Mouse (Mus musculus): ENCODE results near the gene Il12rb1. TPM values are rescaled to one million over a fixed set of nuclear protein-coding genes. Genes with fewer than 3 reads are reported as not detected.

The Il12rb1 gene
- polyA plus RNA-seq, 1 experiment, result 0.11 TPM

- DNase-seq (ENCODE audit: low read depth), result peak; percentile 62
- TF ChIP-seq POLR2A (IDR thresholded peaks at IDR 0.05; ENCODE audit: borderline replicate concordance, extremely low read depth, insufficient read depth, insufficient read length, poor library complexity, severe bottlenecking), result no peak
- TF ChIP-seq CTCF (IDR thresholded peaks at IDR 0.05; ENCODE audit: borderline replicate concordance, extremely low read depth, insufficient read depth, insufficient read length), result no peak
Measured at GRCm38 (mm10) chr8:70857516-70857915, 49.3 kb downstream of the Il12rb1 start.

GRCm38 (mm10) chr8:70862824-70863641, 54.8 kb downstream of the Il12rb1 start, which contains the start of gene Kcnn1:
Kcnn1 (minus strand) TSS chr8:70863258.
- DNase-seq (ENCODE audit: low read depth), result peak; percentile 55
- TF ChIP-seq POLR2A (IDR thresholded peaks at IDR 0.05; ENCODE audit: borderline replicate concordance, extremely low read depth, insufficient read depth, insufficient read length, poor library complexity, severe bottlenecking) (no peak), CTCF (IDR thresholded peaks at IDR 0.05; ENCODE audit: borderline replicate concordance, extremely low read depth, insufficient read depth, insufficient read length) (peak; percentile 48; the same call in 1 of the 2 replicates)

- TF ChIP-seq POLR2A (IDR thresholded peaks at IDR 0.05; ENCODE audit: borderline replicate concordance, extremely low read depth, insufficient read depth, insufficient read length, poor library complexity, severe bottlenecking) (peak; percentile 25; the same call in 1 of the 2 replicates), CTCF (IDR thresholded peaks at IDR 0.05; ENCODE audit: borderline replicate concordance, extremely low read depth, insufficient read depth, insufficient read length) (no peak)
- DNase-seq (ENCODE audit: low read depth), result peak; percentile 82
Measured at GRCm38 (mm10) chr8:70863956-70864711, 55.9 kb downstream of the Il12rb1 start.

GRCm38 (mm10) chr8:70864712-70865221, 56.5 kb downstream of the Il12rb1 start:
- DNase-seq (ENCODE audit: low read depth), result peak; percentile 65
- TF ChIP-seq POLR2A (IDR thresholded peaks at IDR 0.05; ENCODE audit: borderline replicate concordance, extremely low read depth, insufficient read depth, insufficient read length, poor library complexity, severe bottlenecking), result 0 out of 2 replicates have a peak, but pooled peaks have one; percentile 4
- no peak for TF ChIP-seq CTCF (IDR thresholded peaks at IDR 0.05; ENCODE audit: borderline replicate concordance, extremely low read depth, insufficient read depth, insufficient read length)

GRCm38 (mm10) chr8:70865350-70866000, 57.2 kb downstream of the Il12rb1 start:
- DNase-seq (ENCODE audit: low read depth), result peak; percentile 100
- TF ChIP-seq POLR2A (IDR thresholded peaks at IDR 0.05; ENCODE audit: borderline replicate concordance, extremely low read depth, insufficient read depth, insufficient read length, poor library complexity, severe bottlenecking) (peak; percentile 64; the same call in 1 of the 2 replicates), CTCF (IDR thresholded peaks at IDR 0.05; ENCODE audit: borderline replicate concordance, extremely low read depth, insufficient read depth, insufficient read length) (no peak)

GRCm38 (mm10) chr8:70866001-70866520, 57.8 kb downstream of the Il12rb1 start:
- DNase-seq (ENCODE audit: low read depth), result no peak
- TF ChIP-seq POLR2A (IDR thresholded peaks at IDR 0.05; ENCODE audit: borderline replicate concordance, extremely low read depth, insufficient read depth, insufficient read length, poor library complexity, severe bottlenecking) (no peak), CTCF (IDR thresholded peaks at IDR 0.05; ENCODE audit: borderline replicate concordance, extremely low read depth, insufficient read depth, insufficient read length) (no peak)

- no peak for DNase-seq (ENCODE audit: low read depth)
Measured at GRCm38 (mm10) chr8:70866566-70866965, 58.3 kb downstream of the Il12rb1 start.

GRCm38 (mm10) chr8:70868559-70869198, 60.4 kb downstream of the Il12rb1 start:
- TF ChIP-seq POLR2A (IDR thresholded peaks at IDR 0.05; ENCODE audit: borderline replicate concordance, extremely low read depth, insufficient read depth, insufficient read length, poor library complexity, severe bottlenecking), result no peak
- TF ChIP-seq CTCF (IDR thresholded peaks at IDR 0.05; ENCODE audit: borderline replicate concordance, extremely low read depth, insufficient read depth, insufficient read length), result no peak
- peak; percentile 53 for DNase-seq (ENCODE audit: low read depth)

More at GRCm38 (mm10) chr8:70866566-70866965, 58.3 kb downstream of the Il12rb1 start:
- TF ChIP-seq POLR2A (IDR thresholded peaks at IDR 0.05; ENCODE audit: borderline replicate concordance, extremely low read depth, insufficient read depth, insufficient read length, poor library complexity, severe bottlenecking), result no peak
- TF ChIP-seq CTCF (IDR thresholded peaks at IDR 0.05; ENCODE audit: borderline replicate concordance, extremely low read depth, insufficient read depth, insufficient read length), result no peak

GRCm38 (mm10) chr8:70869199-70869571, 60.9 kb downstream of the Il12rb1 start:
- TF ChIP-seq CTCF (IDR thresholded peaks at IDR 0.05; ENCODE audit: borderline replicate concordance, extremely low read depth, insufficient read depth, insufficient read length), result no peak
- no peak for TF ChIP-seq POLR2A (IDR thresholded peaks at IDR 0.05; ENCODE audit: borderline replicate concordance, extremely low read depth, insufficient read depth, insufficient read length, poor library complexity, severe bottlenecking)

GRCm38 (mm10) chr8:70869601-70870041, 61.4 kb downstream of the Il12rb1 start:
- TF ChIP-seq CTCF (IDR thresholded peaks at IDR 0.05; ENCODE audit: borderline replicate concordance, extremely low read depth, insufficient read depth, insufficient read length) (peak; percentile 90), POLR2A (IDR thresholded peaks at IDR 0.05; ENCODE audit: borderline replicate concordance, extremely low read depth, insufficient read depth, insufficient read length, poor library complexity, severe bottlenecking) (no peak)
- peak; percentile 90 for DNase-seq (ENCODE audit: low read depth)

More at GRCm38 (mm10) chr8:70869199-70869571, 60.9 kb downstream of the Il12rb1 start:
- DNase-seq (ENCODE audit: low read depth), result no peak

Other genes with a start within 250 kb of the Il12rb1 start
- gene Isyna1, start 214.1 kb upstream of the Il12rb1 start, polyA plus RNA-seq (2012; rRNA removed), result 165 and 231 TPM in 2 replicates
- gene Ssbp4, start 199.6 kb upstream of the Il12rb1 start, polyA plus RNA-seq (2012; rRNA removed), result 202 and 236 TPM in 2 replicates
- 1.4 TPM in 2 replicates for gene Lrrc25, start 192.3 kb upstream of the Il12rb1 start, polyA plus RNA-seq (2012; rRNA removed)
- 0.23 and 0.26 TPM in 2 replicates for gene Gdf15, start 176.0 kb upstream of the Il12rb1 start, polyA plus RNA-seq (2012; rRNA removed)
- 80.8 and 83.7 TPM in 2 replicates for gene Pgpep1, start 148.1 kb upstream of the Il12rb1 start, polyA plus RNA-seq (2012; rRNA removed)
- 159 and 208 TPM in 2 replicates for gene Lsm4, start 135.2 kb upstream of the Il12rb1 start, polyA plus RNA-seq (2012; rRNA removed)
- gene Jund, start 109.5 kb upstream of the Il12rb1 start, polyA plus RNA-seq (2012; rRNA removed), result 281 and 291 TPM in 2 replicates
- gene Iqcn, start 105.0 kb upstream of the Il12rb1 start, polyA plus RNA-seq (2012; rRNA removed), result 0.10 and 0.23 TPM in 2 replicates
- gene Gm3336, start 89.9 kb upstream of the Il12rb1 start, polyA plus RNA-seq (2012; rRNA removed), result not detected in 2 replicates
- 0.40 and 0.58 TPM in 2 replicates for gene Pde4c, start 84.7 kb upstream of the Il12rb1 start, polyA plus RNA-seq (2012; rRNA removed)
- gene Rab3a, start 53.8 kb upstream of the Il12rb1 start, polyA plus RNA-seq (2012; rRNA removed), result 468 and 475 TPM in 2 replicates
- gene Mpv17l2, start 47.5 kb upstream of the Il12rb1 start, polyA plus RNA-seq (2012; rRNA removed), result 29.1 and 45.0 TPM in 2 replicates
- gene Pik3r2, start 31.7 kb upstream of the Il12rb1 start, polyA plus RNA-seq (2012; rRNA removed), result 150 and 161 TPM in 2 replicates
- gene Mast3, start 3.4 kb upstream of the Il12rb1 start, polyA plus RNA-seq (2012; rRNA removed), result 45.2 and 48.3 TPM in 2 replicates
- gene Arrdc2, start 31.3 kb downstream of the Il12rb1 start, polyA plus RNA-seq (2012; rRNA removed), result 27.2 and 38.6 TPM in 2 replicates
- gene Kcnn1, start 54.8 kb downstream of the Il12rb1 start, polyA plus RNA-seq (2012; rRNA removed), result 37.8 and 38.4 TPM in 2 replicates
- gene Ccdc124, start 65.5 kb downstream of the Il12rb1 start, polyA plus RNA-seq (2012; rRNA removed), result 94.9 and 111 TPM in 2 replicates
- 1.2 and 1.3 TPM in 2 replicates for gene Slc5a5, start 84.3 kb downstream of the Il12rb1 start, polyA plus RNA-seq (2012; rRNA removed)
- gene Rpl18a, start 89.0 kb downstream of the Il12rb1 start, polyA plus RNA-seq (2012; rRNA removed), result 3,092 and 4,066 TPM in 2 replicates
- 76.8 and 80.6 TPM in 2 replicates for gene Map1s, start 97.5 kb downstream of the Il12rb1 start, polyA plus RNA-seq (2012; rRNA removed)

Data from brain, embryonic 14.5 days (tissue).